Mouse (Mus musculus) monocyte, adult 5-6 weeks (primary cell): ENCODE data around the gene Ppm1g. TPM values are rescaled to one million over a fixed set of nuclear protein-coding genes. Genes with fewer than 3 reads are reported as not detected.

Experiments
- ATAC-seq: fragments of 153-309, 156-312 bp; replicated peaks from 2 replicates; pipeline ENCODE4 v1.8.0; 2017; ENCODE audit warnings: mild to moderate bottlenecking; ENCODE audit not compliant: low TSS enrichment, insufficient number of reproducible peaks, severe bottlenecking, poor library complexity, low FRiP score
- total RNA-seq: library from RNA; stranded (forward); fragments of 200-1000, 200-491, 200-594 nt; gene quantifications from 3 replicates; pipeline ENCODE4 v1.2.3, GENCODE M21; 2017

Ppm1g gene
- total RNA-seq, 1 experiment from 2014 or later: 154 TPM

DNA sequence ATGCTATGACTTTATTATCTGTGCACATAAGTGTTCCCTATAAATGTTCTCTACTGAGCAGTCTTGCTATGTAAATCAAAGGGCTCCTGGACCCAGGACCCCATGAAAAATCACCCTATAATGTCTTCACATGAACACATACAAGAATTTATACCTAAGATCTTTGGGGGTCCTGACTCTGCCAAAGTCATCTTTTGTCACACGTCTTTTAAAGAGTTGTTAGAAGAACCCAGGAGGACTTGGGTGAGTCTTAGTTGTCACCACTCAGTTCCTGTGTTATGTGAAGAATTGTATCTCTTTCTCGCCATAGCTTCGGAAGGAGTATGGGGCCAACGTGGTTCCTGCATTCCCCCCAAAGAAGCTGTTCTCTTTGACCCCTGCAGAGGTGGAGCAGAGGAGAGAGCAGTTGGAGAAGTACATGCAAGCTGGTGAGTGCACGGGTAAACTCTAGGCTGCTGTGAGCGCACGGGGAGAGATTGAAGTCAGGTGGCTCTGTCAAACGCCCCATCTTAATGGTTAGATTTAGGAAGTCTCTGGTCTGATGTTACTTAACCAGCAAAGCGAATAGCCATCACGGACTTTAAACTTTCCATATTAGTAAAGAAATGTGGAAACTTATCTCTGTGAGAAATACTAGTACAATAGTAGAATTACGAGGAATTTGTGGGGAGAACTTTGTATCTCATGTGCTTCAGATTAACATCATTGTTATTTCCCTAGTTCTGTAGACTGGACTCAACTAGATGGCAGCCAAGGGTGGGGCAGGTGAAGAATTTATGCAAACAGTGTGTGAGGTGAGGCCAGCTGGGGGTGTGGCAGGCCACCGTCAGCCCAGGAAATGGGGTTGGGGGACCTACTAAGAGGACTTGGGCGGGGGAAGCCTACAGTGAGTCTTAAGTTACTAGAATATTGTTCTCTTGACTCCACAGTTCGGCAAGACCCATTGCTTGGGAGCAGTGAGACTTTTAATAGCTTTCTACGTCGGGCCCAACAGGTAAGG, 25.7 kb downstream of the Ppm1g start:
- no peak for ATAC-seq

GRCm38 (mm10) chr5:31193631-31194281, 26.7 kb downstream of the Ppm1g start:
- ATAC-seq: no peak

GRCm38 (mm10) chr5:31192939-31193630, 27.4 kb downstream of the Ppm1g start, which contains the start of the genes Snx17 and Eif2b4:
TSS of gene Snx17 (plus strand) at chr5:31193227.
TSS of gene Eif2b4 (minus strand) at chr5:31193430.
- peak; percentile 96 for ATAC-seq

DNA sequence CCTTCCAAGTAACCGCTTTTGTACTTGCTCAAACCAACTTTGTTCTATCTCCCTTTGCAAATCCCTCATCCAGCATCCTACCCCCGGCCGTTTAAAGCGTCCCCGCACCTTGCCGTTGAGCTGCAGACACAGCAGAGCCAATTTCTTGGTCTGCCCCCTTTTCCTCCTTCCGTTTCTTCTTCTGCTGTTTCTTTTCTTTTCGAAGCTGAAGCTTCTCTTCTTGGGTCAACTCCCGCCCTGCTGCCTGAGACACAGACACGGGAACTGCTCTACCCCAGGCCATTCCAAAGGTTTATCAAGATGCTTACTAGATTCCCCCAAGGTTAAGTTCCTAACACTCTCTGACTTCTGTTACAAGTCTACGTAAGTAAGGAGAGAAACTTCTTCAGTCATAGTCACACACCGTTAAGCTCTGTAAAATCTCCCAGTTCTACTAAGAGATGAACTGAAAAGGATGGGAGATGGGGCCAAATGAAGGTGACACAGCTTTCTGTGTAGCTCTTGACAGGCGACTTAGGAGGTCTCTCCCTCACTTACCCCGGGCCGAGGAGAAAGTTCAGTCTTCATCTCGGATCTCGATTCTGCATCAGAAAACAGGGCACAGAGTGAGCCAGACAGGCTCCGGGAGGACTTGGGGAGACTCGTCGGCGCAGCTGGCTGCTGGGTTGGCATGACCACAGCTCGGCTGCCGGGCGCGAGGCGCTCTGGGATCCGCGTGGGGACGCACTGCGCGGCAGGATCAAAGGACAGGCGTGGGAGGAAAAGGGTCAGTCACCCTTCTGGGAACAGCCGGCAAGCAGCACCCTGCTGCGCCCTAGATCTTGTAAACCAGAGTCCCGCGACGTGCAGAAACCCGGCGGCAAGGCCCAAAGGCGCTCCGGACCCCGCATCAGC, 28.2 kb downstream of the Ppm1g start:
- ATAC-seq: no peak

- no peak for ATAC-seq
These were observed 30.3 kb downstream of the Ppm1g start for GRCm38 (mm10) chr5:31190201-31190600.

DNA sequence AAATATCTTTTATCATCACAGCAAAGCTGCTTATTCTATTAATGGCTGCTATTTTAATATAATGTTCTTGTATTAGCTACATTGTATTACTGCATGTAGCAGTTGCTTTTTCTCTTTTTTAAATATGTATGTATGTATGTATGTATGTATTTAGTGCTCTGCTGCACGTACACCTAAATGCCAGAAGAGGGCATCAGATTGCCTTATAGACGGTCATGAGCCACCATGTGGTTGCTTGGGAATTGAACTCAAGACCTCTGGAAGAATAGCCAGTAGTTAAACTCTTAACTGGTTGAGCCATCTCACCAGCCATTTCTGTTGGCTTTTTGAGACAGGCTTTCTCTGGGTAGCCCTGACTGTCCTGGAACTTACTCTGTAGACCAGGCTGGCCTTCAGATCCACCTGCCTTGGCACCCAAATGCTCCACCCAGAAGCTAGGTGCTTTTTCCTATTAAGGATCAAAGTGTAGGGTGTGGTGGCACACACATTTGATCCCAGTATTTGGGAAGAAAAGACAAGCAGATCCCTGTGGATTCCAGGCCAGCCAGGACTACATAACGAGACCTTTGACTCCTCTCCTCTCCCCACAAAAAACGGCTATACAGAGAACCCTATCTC, 32.2 kb downstream of the Ppm1g start:
- ATAC-seq: no peak

GRCm38 (mm10) chr5:31183678-31184077, 36.8 kb downstream of the Ppm1g start:
- no peak for ATAC-seq

- no peak for ATAC-seq
These were observed 39.2 kb downstream of the Ppm1g start for GRCm38 (mm10) chr5:31181183-31181770.

GRCm38 (mm10) chr5:31179766-31180630, 40.5 kb downstream of the Ppm1g start, which contains the start of the genes Gm29609 and Gtf3c2:
TSS of gene Gm29609 (minus strand) at chr5:31179911.
TSS of gene Gtf3c2 (minus strand) at chr5:31180144.
- peak; percentile 89 for ATAC-seq

GRCm38 (mm10) chr5:31179301-31179765, 41.2 kb downstream of the Ppm1g start:
- ATAC-seq: peak; percentile 38

- no peak for ATAC-seq
These were observed 51.9 kb downstream of the Ppm1g start for GRCm38 (mm10) chr5:31168630-31169029.

DNA sequence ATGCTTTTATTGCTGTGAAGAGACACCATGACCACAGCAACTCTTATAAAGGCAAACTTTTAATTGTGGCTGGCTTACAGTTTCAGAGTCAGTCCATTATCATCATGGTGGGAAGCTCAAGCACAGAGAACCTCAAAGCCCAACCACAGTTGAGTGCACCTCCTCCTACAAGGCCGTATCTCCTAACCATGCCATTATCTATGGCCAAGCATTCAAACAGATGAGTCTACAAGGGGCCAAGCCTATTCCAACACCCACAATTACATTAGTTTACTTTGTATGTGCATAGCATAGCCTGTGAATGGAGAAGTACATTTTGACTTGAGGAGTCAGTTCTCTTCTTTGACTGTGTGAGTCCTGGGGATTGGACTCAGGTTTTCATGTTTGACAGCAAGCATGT, 55.6 kb downstream of the Ppm1g start:
- ATAC-seq: no peak

DNA sequence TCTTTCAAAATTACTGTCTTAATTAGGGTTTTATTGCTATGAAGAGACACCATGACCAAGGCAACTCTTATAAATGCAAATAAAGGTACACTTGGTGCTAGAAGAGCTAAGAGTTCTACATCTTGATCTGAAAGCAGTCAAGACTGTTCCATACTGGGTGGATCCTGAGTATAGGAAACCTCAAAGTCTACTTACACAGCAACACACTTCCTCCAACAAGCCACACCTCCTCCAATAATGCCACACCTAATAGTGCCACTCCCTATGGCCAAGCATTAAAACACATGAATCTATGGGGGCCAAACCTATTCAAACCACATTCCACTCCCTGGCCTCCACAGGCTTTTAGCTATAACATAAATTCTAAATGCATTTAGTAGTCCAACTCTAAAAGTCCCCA, 58.0 kb downstream of the Ppm1g start:
- no peak for ATAC-seq

DNA sequence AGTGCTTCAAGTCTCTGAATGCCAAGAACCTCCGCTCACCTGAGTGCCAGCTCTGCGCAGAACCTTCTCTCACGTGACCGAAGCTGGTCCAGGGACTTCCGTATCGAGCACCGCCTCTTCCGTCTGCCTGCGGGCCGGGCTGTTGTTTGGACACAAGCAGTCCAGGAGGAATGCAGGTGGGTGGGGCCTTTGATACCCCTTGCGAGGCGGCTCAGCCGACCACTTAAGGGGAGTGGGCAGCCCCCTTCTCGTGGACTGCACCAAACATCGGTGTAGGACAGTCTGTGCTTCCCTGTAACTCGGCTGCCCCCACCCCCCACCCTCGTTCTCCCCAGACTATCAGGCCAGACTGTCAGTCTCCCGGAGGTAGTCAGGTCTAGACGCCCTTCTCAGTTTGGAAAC, 66.3 kb downstream of the Ppm1g start, which contains the start of gene Mpv17:
TSS of gene Mpv17 (minus strand) at position 100 of the 402 bp plus-strand sequence.
- peak; percentile 92 for ATAC-seq

GRCm38 (mm10) chr5:31153516-31154151, 66.9 kb downstream of the Ppm1g start:
- no peak for ATAC-seq
